Mouse (Mus musculus): ENCODE data around the gene Gorasp1.

Gorasp1 gene

DNA sequence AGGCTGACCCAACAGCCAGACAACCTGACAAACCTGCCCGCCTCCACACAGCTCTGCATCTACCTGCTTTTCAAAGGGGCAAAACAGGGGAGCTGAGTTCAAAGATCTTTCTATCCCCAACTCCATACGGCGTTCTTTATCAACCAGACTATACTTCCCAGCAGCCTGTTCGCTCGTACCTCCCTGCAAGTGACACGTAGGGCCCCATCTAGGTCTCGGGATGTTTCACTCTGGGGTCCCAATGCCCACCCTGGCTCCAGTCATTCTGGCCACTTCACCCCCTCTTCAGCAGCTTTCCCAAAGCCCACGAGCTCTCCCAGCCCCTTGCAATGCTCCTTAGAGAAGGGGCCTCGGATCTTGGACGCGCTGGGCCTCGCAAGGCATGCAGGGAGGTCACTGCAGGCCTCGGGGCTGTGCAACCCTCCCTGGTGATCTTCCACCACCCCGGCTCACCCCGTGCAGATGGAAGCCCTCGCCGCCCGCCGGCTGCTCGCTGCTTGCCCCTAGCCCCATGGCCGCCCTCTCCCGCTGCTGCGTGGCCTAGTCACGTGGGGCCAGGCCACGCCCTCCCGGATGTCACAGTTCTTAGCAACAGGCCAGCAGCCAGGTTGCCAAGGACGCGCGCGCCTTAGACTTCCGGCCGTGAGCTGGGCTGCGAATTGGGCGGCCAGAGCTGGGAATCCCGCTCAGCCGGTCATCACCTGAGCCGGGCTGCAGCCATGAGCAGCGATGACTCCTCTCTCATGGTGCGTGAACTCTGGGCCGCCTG, at the start of gene Gorasp1, which contains the start of gene Ttc21a:
TSS of gene Gorasp1 (minus strand) at position 561 of the 769 bp plus-strand sequence.
TSS of gene Ttc21a (plus strand) at position 602 of the 769 bp plus-strand sequence.
- DNase-seq (ENCODE audit: low read depth), result peak; percentile 83

DNA sequence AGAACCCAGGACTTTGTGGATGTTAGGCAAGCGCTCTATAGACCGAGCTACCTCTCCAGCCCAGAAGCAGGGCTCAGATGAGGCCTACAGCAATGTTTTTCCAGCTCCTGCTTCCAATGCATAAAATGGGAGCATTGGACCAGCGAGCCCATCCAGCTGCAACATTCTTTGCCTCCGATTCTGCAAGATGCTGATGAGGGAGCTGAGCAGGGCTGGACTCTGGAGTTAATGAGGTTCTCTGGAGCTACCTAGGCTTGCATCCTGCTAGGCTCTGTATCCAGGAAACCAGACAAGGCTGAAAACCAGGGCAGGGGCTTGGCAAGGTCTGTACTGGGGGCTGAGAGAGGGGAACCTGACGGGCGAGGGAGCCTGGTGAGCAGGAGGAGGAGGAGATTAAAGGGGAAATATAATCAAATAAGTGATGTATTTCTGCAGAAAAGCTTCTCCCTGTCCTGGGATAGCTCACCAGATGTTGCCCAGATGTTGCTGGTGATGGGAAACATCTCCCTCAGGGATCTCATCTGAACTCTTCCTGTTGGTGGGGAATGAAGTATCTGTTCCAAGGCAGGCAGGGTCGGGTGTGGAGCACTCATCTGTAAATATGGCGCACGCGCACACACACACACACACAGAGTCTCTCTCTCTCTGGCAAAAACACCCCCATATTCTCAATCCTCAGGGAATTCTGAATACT, 48.7 kb upstream of the Gorasp1 start:
- no peak for DNase-seq (ENCODE audit: low read depth)

DNA sequence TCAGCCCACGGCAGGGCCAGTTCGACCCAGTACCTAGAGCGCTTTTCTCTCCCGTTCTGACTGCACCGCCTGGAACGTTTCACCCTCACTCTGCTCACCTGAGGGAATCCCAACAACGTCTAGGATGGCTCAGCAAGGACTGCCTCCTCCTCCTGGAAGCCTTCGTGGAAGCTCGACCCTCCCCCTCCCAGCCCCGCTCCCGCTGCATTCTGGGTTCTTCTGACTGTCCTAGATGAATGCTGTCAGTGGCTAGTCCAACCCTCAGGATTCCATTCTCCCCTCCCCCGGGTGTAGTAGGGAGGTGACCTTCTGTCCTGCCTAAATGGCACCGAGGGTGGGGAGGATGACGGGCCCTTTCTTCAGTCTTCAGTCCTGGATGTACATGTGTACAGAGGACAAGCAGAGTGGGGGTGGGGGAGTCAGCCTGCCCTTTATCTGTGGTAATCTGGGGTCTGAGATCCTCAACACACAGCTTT, 47.2 kb upstream of the Gorasp1 start, which contains the start of gene Csrnp1:
TSS of gene Csrnp1 (minus strand) at position 123 of the 476 bp plus-strand sequence.
- DNase-seq (ENCODE audit: low read depth), result no peak

DNA sequence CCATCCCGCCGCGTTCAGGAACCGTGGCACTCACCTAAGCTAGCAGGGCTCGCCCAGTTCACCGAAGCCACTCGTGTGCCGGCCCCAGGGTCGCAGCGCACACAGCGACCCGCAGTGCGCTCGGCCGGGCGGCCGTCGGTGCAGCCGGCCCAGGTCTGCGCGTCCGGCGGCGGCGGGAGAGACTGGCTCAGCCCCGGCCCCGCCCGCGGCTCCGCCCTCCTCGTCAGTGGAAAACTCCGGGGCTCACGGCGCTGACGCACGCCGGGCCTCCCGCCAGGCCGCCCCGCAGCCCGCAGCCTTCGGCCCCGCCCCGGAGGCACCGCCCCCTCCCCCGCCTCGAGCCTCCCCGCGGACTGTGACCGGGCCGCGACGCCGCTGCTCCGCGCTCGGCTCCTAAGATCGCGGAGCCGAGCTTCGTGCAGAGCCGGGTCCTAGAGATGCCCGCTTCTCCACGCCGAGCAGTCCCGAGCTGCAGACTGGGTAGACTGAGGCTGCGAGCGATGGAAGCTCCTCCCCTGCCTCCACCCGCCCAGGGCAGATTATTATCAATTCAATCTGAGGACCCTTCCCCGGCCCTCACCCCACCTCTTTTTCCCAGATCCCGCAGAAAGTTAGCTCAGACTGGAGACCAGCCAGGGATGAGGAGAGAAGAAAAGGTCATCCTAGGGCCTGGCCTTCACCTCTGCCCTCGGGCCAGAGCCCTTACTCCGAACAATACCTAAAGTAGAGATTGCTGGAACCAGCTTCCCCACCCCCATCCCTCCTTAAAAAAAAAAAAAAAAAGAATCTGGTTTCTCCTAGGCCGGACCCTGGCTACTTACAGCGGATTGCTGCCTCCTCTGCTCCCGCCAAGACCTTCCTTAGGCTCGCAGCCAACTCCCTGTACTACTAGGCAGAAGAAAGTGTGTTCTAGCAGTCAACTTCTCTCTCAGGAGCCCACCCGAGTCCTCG, 46.5 kb upstream of the Gorasp1 start:
- peak; percentile 67 for DNase-seq (ENCODE audit: low read depth)

DNA sequence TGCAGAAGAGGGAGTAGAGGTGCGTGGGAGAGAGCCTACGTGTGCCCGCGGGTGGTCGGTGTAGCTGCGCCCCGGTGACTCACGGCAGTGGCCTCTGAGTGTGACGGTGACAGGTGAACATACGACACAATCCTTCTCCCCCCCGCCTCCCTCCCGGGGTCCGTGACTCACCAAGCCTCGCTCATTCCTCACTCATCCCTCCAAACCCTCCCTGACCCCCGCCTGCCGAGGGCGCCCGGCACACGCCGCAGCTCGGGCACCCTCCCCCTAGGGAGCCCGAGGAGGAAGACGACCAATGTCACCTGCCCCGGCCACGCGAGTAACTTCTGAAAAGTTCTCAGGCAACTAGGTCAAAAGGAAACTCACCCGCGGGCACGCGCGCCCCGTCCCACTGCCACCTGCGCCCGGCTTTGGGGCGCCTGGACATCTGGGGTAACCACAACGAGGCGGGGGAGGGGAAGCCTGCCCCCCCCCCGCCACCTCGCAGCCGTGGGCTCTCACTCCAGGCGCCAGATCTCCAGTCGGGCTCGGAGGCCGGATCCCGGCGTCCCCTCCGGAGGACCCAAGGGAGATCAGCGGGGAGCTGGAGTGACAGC, 45.7 kb upstream of the Gorasp1 start:
- DNase-seq (ENCODE audit: low read depth), result peak; percentile 64

DNA sequence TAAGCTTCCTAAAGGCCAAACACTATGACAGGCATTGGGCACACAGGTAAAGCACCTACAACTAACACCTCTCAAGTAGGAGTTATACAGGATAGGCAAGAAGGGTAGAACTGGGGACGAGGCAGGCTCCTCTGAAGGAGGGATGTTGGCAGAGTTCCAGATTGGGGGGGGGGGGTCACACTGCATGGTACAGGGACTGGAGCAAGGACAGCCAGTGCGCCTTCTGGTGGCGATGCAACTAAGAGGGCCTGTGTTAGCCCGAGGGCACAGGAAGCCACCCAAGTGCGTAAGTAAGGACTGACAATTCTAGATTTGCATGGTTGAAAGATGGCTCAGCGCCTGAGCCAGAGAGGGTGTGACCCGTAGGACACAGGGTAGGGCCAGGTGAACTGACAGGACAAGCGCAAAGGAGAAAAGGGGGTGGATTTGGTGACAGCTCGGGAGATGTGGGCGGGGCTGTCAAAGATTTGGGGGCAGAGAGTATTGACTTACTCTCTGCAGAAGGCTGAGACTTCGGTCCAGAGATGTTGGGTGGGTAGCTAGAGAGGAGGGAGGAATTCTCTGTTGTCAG, 45.0 kb upstream of the Gorasp1 start:
- no peak for DNase-seq (ENCODE audit: low read depth)

DNA sequence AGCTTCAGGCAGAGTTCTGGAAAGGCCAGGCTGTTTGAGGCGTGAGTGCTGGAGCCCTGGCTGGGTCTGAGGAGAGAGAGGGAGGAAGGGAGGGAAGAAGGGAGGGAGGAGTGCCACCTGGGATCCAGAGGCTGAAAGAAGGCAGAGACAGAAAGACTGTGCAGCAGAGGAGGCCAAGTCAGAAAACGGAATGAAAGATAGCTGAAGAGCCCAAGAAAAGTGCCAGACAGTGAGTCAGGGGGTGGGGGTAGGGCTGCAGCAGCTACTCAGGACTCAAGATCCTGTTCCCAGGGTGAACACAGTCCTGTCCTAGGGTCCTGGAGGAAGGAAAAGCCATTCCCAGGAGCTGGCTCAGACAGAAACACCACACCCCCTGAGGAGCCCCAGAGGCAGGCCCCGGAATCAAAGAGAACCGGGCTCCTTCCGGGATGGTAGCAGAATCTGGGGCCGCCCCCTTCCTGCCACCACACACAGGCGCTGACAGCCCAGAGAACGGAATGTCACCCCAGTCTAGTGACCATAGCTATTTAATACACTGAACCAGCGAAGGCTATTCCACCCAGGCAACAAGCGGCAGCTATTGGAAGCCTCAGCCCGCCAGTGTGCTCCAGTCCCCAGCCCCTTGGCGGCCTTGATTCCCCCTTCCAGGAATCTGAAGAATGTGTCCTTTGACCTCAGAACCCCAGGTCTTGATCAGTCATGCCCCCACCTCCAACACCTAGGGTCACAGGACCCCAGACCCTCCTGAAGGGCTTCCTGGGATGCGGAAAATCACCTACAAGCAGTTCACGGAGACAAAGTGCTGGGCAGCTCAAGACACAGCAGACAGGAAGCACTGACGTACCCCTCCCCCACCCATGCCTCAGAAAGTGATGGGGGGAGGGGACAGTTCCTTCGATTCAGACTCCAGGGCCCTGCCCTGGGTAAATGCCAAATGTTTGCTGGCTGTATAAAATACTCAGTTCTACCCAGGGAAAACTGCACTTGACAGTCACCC, 44.1 kb upstream of the Gorasp1 start:
- DNase-seq (ENCODE audit: low read depth), result no peak

DNA sequence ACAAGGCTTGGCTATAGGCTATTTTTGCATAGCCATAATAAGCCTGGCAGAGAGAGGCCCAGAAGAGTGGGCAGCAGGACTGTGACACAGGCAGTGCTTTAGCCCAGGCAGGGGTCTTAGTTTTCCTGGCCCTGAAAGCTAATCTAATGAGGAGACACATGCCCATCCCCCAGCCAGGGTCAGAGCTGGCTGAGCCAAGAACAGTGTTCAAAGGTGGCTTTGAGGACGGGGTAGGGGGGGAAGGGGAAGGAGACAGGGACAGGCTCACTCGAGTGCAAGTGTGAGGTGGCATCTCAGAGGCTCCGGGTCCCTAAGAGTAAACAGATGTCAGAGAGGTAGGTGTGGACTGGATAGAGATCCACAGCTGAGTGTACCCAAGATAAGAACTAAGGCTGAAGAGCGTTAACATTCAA, 43.4 kb upstream of the Gorasp1 start:
- no peak for DNase-seq (ENCODE audit: low read depth)

DNA sequence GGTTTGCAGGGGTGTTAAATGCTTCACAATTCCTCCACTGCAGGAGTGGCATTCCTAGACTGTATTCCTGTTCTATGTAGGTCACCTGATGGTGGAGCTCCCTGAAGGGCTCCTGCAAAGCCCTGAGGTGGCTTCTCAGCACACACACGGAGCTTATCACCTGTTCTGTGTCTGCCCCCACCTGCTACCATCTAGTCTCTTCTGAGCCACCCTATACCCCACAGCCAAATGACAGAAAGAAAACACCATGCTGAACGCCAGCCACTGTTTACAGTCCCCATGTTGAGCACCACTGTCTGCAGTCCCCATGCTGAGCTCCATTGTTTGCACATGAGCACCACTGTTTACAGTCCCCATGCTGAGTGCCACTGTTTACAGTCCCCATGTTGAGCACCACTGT, 42.4 kb upstream of the Gorasp1 start:
- no peak for DNase-seq (ENCODE audit: low read depth)

DNA sequence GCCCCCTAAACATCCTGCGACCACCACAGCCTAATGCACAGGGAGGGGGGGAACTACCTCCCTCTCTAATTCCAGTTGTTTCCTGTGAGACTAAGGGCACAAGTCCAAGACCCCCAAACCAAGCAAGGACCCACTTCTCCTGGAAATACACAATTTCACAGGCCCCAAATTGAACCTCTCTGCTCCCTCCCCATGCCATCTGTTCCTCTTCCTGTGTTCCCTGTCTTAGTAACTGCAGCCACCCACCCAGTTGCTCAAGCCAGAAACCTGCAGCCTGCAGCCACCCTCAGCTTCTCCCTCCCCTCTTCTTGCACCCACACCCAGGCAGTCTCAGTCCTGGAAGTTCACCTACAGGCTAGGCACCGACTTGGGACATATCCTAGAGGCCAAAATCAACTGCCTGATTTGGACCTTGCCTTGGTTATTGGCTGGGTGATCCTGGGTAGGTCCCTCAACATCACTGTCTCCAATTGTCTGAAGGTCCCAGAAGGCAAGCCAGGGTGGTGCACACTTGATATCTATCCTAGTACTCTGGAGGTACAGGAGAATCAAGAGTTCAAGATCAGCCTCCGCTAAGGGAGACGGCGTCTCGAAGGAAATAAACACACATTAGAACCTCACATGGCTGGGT, 41.6 kb upstream of the Gorasp1 start:
- DNase-seq (ENCODE audit: low read depth), result no peak

DNA sequence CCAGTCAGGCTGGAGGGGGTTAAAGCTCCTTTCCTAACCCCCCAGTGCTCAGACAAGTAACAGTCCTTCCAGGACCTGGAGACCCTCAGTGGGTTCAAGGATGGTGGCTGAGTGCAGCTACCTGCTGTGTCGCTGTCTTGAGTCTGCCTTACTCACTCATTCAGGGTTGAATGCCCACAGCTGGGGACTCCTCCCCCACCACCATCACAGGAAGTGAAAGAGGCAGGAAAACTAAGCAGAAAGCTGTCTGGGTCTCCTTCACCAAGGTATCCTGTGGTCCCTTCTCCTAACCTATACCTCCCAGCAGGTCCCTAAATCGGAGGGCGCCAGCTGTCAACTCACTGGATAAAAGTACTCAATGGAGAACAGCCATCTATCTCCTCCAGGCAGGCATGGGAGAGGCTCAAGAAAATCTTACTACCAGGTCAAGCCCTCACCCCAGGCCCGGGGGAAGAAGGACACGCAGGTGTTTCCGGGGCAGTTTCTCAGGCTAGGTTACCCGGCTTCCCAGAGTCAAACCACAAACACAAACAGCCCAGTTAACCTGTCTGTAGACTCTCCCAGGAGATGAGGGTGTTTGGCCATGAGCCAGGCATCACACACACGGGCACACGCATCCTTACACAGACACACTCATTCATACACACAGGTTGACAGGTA, 40.9 kb upstream of the Gorasp1 start:
- DNase-seq (ENCODE audit: low read depth), result no peak

DNA sequence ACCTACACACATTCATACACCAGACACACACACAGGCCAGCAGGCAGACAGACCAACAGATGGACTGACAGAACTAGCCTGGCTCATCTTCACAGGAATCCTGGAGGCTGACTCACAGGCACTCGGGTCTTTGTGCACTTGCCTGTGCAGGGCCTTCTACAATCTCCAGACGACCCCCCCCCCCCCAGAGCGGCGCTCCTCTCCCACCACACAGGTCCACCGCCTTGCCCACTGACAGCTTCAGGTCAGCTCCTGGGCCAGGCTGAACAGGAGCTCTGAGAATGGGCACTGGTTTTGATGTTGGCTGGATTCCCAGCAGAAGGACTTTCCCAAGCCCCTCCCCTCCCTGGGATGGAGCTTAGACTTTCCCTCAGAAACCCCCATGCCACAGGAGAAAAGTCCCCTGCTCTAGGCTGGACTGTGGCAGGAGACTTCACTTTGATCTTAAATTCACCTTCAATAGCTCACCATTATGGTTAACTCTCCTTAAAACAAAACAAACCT, 40.2 kb upstream of the Gorasp1 start:
- DNase-seq (ENCODE audit: low read depth), result no peak

DNA sequence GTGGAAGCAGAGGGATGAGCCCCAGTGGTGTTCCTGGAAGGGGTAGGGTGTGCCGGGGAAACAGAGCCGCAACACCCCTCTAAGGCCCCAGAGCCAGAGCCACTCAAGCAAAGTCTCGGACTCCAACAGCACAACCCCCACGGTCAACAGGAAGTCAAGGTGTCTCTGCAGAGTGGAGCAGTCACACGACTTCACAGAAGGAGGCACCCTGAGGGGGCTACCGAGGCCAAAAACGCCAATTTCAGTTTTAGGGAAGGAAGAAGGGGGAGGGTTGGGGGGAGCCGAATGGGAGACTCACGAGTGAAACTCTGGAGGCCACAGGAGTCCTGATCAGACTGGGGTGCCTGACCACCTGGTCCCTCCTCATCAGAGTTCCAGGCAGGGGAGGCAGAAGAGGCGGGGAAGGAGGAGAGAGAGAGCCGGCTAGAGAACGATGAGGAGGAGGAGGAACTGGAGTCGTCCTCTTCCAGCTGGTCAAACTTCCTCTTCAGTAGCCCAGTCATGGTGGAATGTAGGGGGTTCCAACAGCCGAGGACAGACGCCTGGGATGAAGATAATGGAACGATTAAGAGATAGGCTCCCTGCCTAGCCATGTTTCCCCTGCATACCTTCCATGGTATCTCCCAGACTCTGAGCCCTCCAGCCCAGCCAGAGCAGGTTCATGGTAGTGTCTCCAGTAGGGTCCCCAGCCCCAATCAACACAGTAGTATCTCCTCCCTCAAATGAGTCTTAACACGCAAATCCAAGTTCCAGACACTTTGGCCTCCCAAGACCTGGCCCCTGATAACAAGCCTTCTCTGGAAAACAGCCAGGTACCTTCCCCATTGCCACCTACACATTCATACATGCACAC, 39.6 kb upstream of the Gorasp1 start:
- no peak for DNase-seq (ENCODE audit: low read depth)

DNA sequence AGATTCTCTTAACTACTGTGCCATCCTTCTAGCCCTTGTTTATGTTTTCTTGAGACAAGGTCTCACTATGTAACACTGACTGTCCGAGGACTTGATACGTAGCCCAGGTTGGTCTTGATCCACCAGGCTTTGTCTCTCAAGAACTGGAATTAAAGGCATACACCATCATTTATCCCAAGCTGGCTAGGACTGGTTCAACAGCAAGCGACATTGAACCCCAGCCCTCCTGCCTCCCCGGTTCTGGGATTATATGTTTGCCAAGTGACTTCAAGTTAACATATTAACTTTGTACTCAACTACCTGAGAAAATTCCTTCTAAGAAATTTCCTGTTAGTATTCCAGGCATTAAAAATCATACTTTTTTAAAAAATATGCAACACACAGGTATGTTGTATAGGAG, 37.9 kb upstream of the Gorasp1 start:
- DNase-seq (ENCODE audit: low read depth), result no peak

DNA sequence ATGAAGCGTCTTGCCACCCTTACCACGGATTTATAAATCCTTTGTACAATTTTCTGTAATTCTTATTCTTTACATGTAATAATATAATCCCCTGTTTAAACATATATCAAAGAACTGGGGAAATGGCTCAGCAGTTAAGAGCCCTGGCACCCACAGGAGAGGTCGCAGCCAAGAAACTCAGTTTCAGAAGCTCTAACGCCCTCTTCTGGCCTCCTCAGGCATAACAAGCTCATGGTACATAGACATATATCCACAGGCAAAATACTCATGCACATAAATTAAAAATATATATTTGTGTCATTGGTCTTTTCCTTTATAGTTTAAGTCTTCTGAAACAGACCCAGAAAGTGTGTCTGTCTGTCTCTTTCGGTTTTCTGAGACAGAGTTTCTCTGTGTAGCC, 37.2 kb upstream of the Gorasp1 start:
- DNase-seq (ENCODE audit: low read depth), result no peak

DNA sequence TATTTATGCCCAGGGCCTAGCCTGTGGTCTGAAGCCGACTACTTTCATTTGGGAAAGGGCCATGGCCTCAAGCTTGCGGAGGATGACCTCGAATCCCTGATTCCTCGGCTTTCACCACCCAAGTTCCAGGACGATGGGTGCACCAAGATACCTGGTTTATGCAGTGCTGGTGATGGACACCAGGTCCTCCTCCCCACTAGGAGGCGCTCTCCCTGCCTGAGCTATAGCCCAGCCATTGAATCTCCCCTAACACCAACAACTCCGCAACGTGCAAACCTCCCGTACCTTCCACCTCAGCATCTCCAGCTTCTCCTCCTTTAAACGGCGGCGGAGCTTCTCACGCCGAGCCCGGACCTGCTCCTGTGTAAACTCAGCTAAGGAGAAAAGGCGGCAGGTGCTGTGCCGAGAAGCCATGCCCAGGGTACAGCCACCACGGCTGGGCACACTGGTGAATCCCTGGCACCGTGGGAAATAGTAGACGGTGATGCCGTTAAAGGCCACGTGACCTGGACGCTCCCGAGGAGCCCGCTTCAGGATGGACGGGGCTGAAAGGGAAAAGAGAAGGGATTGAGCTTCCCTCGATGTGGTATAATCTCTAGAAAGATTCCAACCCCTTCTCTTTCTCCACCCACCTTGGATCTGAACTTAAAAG, 36.6 kb upstream of the Gorasp1 start:
- no peak for DNase-seq (ENCODE audit: low read depth)

DNA sequence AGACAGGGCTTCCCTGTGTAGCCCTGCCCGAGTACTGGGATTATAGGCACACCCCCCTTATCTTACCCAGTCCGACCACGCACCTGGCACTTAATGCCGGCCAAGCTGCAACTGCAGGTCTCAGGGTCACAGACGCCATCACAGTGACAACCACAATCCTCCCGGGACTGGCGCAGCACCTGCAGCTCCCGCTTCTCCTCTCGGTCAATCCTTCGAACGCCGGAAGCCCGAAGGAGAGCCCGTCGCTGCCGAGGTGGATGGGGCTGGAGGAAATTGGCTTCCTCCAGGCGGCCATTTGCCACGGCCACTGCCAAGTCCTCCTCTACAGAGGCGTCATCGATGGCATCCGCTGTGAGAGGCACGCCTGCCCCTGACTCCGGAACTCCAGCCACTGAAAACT, 35.9 kb upstream of the Gorasp1 start:
- no peak for DNase-seq (ENCODE audit: low read depth)

Measured in c-Kit-positive CD71-negative TER-119-negative erythroid progenitor cells, embryonic 14.5 days (primary cell).